Mouse (Mus musculus) cerebellum, adult 2 months (tissue): ENCODE data around the gene Ccdc57.

Experiments
- CTCF ChIP-seq: fragments of 200-500 bp; IDR thresholded peaks from 2 replicates; pipeline ENCODE4 v1.5.1; 2011; ENCODE audit warnings: low read depth, mild to moderate bottlenecking, control low read depth, low read length, moderate library complexity, borderline replicate concordance; ENCODE audit not compliant: insufficient read depth
- POLR2A ChIP-seq: fragments of 200-500 bp; IDR thresholded peaks from 2 replicates; pipeline ENCODE4 v1.6.1; 2011; ENCODE audit warnings: low read length, control low read depth, borderline replicate concordance; ENCODE audit not compliant: insufficient read depth

DNA sequence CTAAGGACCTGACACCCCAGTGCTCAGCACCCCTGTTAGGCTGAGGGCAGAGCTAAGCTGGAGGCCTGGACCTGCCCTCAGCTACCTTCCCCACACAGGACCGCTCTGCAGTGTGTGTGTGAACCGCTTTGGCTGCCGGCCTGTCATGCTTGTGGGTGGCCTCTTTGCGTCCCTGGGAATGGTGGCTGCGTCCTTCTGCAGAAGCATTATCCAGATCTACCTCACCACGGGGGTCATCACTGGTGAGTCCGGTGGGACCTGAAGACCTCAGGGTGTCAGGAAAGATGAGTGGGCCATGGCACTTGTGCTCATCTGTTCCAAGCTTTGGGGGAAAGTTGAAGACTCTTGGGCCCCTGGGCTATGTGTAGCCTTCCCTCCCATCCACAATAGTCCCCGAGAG, 23.0 kb upstream of the Ccdc57 start:
- TF ChIP-seq CTCF (no peak), POLR2A (no peak)
